Mouse (Mus musculus): ENCODE data around the gene Ccdc167. TPM values are rescaled to one million over a fixed set of nuclear protein-coding genes. Genes with fewer than 3 reads are reported as not detected.
A peak's percentile ranks its signal among the peaks of the same experiment; 100 is the strongest.

The Ccdc167 gene
- polyA plus RNA-seq, 1 experiment, result 14.5 TPM

DNA sequence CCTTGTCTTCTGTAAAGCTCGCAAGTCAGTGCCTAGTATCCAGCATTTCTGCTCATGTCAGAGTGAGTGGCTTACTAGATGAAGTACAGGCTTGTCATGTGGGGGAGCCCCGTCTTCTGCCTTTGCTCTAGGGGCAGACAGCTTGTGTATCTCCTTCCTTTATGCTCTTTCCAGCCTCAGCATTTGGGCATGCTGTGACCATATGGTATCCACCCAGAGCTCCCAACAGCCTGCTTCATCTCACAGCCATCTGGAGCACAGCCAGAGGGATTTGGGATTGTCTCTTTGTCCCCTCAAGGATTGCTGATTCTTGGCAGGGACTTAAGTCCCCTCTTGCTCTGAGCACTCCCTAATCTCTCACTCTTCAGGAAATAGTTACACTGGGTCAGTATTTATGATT, 36.7 kb downstream of the Ccdc167 start:
- H3K9ac ChIP-seq (ENCODE audit: low read depth, poor library complexity, severe bottlenecking), result no peak overlapping the region
- no peak overlapping the region for H3K27ac ChIP-seq (ENCODE audit: insufficient read depth, low read length)
- no peak overlapping the region for H3K4me3 ChIP-seq (ENCODE audit: low read depth, low read length)
- peaks cover 50% of the 10 kb centered on the region for H3K36me3 ChIP-seq (ENCODE audit: control insufficient read depth, insufficient read depth, low read length, poor library complexity, severe bottlenecking)
- no peaks in the 10 kb centered on the region for H3K9me3 ChIP-seq (replicated peaks; ENCODE audit: control insufficient read depth, insufficient read depth, low read length, poor library complexity, severe bottlenecking)
- no peaks in the 10 kb centered on the region for H3K27me3 ChIP-seq (ENCODE audit: control insufficient read depth, insufficient read depth, low read length, poor library complexity, severe bottlenecking)
- H3K4me1 ChIP-seq (ENCODE audit: control insufficient read depth, insufficient read depth, low read length), result peaks cover 3% of the 10 kb centered on the region
- TF ChIP-seq EP300 (IDR thresholded peaks at IDR 0.05; ENCODE audit: insufficient read depth, low read depth, low read length) (0 out of 2 replicates have a peak, but pooled peaks have one; percentile 18), POLR2A (IDR thresholded peaks at IDR 0.05; ENCODE audit: insufficient read depth, low read length) (no peak)

DNA sequence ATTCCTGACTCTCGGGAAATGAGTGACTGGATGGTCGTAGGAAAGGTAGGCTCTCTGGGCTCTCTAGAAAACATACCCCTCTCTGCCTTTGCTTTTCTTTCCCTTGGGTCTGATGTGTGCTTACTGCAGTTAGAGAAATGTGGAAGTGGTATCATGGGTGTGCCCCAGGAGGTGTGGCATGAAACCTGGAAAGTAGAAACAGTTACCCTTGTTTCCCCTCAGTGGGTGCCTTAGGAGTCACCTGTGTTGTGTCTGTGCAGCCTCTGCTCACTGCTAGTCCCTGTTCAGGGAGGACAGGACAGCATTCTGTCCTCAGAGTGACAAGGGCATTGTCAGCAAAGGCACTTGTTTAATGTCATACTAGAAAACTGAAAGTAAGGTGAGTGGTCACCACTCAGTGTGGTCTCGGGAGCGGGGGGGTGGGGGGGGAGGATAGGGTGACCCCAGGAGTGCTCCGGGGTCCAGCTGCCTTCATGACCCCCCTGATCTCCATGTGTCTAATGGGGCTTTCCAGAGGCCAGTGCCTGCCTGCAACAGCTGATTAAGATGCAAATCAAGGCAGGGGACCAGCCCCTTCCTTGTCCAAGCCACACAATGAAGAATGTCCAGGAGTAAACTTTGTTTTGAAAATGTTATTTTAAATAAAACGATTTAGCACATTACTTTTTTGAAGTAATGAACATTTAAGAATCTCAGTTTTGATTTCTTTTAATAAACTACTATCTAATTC, 37.6 kb downstream of the Ccdc167 start:
- H3K4me3 ChIP-seq (ENCODE audit: low read depth, low read length), result no peak overlapping the region
- H3K4me1 ChIP-seq (ENCODE audit: control insufficient read depth, insufficient read depth, low read length), result peaks cover 3% of the 10 kb centered on the region
- no peak overlapping the region for H3K9ac ChIP-seq (ENCODE audit: low read depth, poor library complexity, severe bottlenecking)
- no peaks in the 10 kb centered on the region for H3K9me3 ChIP-seq (replicated peaks; ENCODE audit: control insufficient read depth, insufficient read depth, low read length, poor library complexity, severe bottlenecking)
- H3K27ac ChIP-seq (ENCODE audit: insufficient read depth, low read length), result no peak overlapping the region
- no peaks in the 10 kb centered on the region for H3K27me3 ChIP-seq (ENCODE audit: control insufficient read depth, insufficient read depth, low read length, poor library complexity, severe bottlenecking)
- peaks cover 56% of the 10 kb centered on the region for H3K36me3 ChIP-seq (ENCODE audit: control insufficient read depth, insufficient read depth, low read length, poor library complexity, severe bottlenecking)
- TF ChIP-seq EP300 (IDR thresholded peaks at IDR 0.05; ENCODE audit: insufficient read depth, low read depth, low read length), result no peak
- no peak for TF ChIP-seq POLR2A (IDR thresholded peaks at IDR 0.05; ENCODE audit: insufficient read depth, low read length)
- no peak for TF ChIP-seq CTCF (IDR thresholded peaks at IDR 0.05; ENCODE audit: low read depth, low read length)

DNA sequence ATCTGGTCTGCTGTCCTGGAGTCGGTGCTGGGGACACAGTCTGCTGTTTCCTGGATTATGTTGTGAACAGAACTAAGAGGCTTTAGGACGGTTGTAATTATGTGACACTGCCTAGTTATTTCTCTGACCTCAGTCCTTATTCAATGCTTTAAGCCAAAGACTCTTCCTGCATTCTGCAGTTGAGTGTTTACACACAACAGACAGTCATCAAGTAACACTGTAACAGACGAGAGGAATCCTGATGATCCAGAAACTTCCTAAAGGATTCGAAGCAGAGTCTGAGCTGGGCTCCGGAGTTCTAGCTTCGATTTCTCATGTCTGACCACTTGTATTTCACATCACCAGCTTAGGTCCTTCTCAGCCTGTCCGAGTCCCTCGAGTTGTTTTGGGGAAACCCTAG, 38.3 kb downstream of the Ccdc167 start:
- no peaks in the 10 kb centered on the region for H3K9me3 ChIP-seq (replicated peaks; ENCODE audit: control insufficient read depth, insufficient read depth, low read length, poor library complexity, severe bottlenecking)
- peaks cover 60% of the 10 kb centered on the region for H3K36me3 ChIP-seq (ENCODE audit: control insufficient read depth, insufficient read depth, low read length, poor library complexity, severe bottlenecking)
- TF ChIP-seq POLR2A (IDR thresholded peaks at IDR 0.05; ENCODE audit: insufficient read depth, low read length) (no peak), EP300 (IDR thresholded peaks at IDR 0.05; ENCODE audit: insufficient read depth, low read depth, low read length) (no peak), CTCF (IDR thresholded peaks at IDR 0.05; ENCODE audit: low read depth, low read length) (no peak)

DNA sequence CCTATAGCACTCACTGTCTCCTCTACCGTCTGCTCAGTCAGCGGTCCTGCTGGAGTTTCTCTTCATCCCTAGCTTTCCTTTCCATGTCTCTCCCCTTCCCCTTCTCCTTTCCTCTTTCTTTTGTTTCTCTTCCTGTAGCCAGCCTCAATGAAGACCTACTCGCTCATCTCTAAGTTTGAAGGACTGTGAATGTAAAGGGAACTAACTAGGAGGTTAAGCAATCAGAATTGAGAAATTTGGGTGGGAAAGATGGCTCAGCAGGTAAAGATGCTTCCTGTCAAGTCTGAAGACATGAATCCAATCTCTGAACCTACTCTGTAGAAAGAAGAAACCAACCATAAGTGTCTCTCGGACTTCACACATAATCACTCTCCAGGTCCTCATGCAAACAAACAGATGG, 43.5 kb downstream of the Ccdc167 start:
- H3K9ac ChIP-seq (ENCODE audit: low read depth, poor library complexity, severe bottlenecking), result no peak overlapping the region
- no peaks in the 10 kb centered on the region for H3K27me3 ChIP-seq (ENCODE audit: control insufficient read depth, insufficient read depth, low read length, poor library complexity, severe bottlenecking)
- H3K27ac ChIP-seq (ENCODE audit: insufficient read depth, low read length), result no peak overlapping the region
- H3K36me3 ChIP-seq (ENCODE audit: control insufficient read depth, insufficient read depth, low read length, poor library complexity, severe bottlenecking), result peaks cover 45% of the 10 kb centered on the region
- peaks cover 1% of the 10 kb centered on the region for H3K4me1 ChIP-seq (ENCODE audit: control insufficient read depth, insufficient read depth, low read length)
- no peak for TF ChIP-seq CTCF (IDR thresholded peaks at IDR 0.05; ENCODE audit: low read depth, low read length)
- no peak for TF ChIP-seq POLR2A (IDR thresholded peaks at IDR 0.05; ENCODE audit: insufficient read depth, low read length)
- no peak for TF ChIP-seq EP300 (IDR thresholded peaks at IDR 0.05; ENCODE audit: insufficient read depth, low read depth, low read length)
- no peak overlapping the region for H3K4me3 ChIP-seq (ENCODE audit: low read depth, low read length)
- no peaks in the 10 kb centered on the region for H3K9me3 ChIP-seq (replicated peaks; ENCODE audit: control insufficient read depth, insufficient read depth, low read length, poor library complexity, severe bottlenecking)

More for the DNA sequence above, 38.3 kb downstream of the Ccdc167 start:
- Histone ChIP-seq H3K27me3 (ENCODE audit: control insufficient read depth, insufficient read depth, low read length, poor library complexity, severe bottlenecking) (no peaks in the 10 kb centered on the region), H3K9ac (ENCODE audit: low read depth, poor library complexity, severe bottlenecking) (no peak overlapping the region), H3K4me1 (ENCODE audit: control insufficient read depth, insufficient read depth, low read length) (peaks cover 3% of the 10 kb centered on the region), H3K4me3 (ENCODE audit: low read depth, low read length) (no peak overlapping the region), H3K27ac (ENCODE audit: insufficient read depth, low read length) (0 out of 2 replicates have a peak overlapping the region, but pooled peaks have one; percentile 41)

DNA sequence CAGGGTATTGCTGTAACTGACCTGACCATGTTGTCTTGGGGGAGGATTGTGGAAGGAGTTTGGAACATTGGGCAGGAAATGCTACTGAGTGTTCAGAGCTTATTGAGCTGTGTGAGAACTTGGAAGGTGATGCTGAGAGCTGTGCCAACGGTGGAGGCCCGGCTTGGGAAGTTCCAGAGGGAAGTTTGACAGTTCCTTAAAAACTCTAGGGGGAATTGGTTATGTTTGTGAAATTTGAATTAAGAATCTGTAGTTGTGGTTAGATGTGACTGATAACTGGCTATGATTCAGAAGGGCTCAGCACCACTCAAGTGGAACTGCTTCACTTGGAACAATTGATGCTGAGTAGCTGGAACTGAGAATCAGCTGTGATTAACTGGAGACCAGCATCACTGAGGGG, 45.8 kb downstream of the Ccdc167 start:
- TF ChIP-seq POLR2A (IDR thresholded peaks at IDR 0.05; ENCODE audit: insufficient read depth, low read length) (no peak), EP300 (IDR thresholded peaks at IDR 0.05; ENCODE audit: insufficient read depth, low read depth, low read length) (no peak), CTCF (IDR thresholded peaks at IDR 0.05; ENCODE audit: low read depth, low read length) (no peak)
- H3K36me3 ChIP-seq (ENCODE audit: control insufficient read depth, insufficient read depth, low read length, poor library complexity, severe bottlenecking), result peaks cover 31% of the 10 kb centered on the region
- no peaks in the 10 kb centered on the region for H3K27me3 ChIP-seq (ENCODE audit: control insufficient read depth, insufficient read depth, low read length, poor library complexity, severe bottlenecking)
- H3K9me3 ChIP-seq (replicated peaks; ENCODE audit: control insufficient read depth, insufficient read depth, low read length, poor library complexity, severe bottlenecking), result no peaks in the 10 kb centered on the region
- no peak overlapping the region for H3K9ac ChIP-seq (ENCODE audit: low read depth, poor library complexity, severe bottlenecking)
- no peaks in the 10 kb centered on the region for H3K4me1 ChIP-seq (ENCODE audit: control insufficient read depth, insufficient read depth, low read length)
- no peak overlapping the region for H3K4me3 ChIP-seq (ENCODE audit: low read depth, low read length)
- no peak overlapping the region for H3K27ac ChIP-seq (ENCODE audit: insufficient read depth, low read length)

DNA sequence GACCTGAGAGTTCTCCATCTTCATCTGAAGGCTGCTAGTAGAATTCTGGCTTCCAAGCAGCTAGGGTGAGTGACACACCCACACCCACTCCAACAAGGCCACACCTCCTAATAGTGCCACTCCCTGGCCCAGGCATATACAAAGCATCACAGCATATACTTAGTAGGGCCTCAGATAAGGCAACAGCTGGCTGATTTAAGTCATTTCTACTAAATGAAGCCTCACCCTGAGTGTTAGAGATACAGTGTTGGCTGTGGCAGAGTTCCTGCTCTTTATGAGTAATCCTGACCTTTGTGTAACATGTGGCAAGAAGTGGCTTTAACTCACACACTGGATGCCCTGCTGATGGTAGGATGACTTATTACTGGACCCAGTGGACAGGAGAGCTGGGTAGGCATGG, 46.9 kb downstream of the Ccdc167 start:
- H3K9me3 ChIP-seq (replicated peaks; ENCODE audit: control insufficient read depth, insufficient read depth, low read length, poor library complexity, severe bottlenecking), result no peaks in the 10 kb centered on the region
- no peaks in the 10 kb centered on the region for H3K4me1 ChIP-seq (ENCODE audit: control insufficient read depth, insufficient read depth, low read length)
- no peaks in the 10 kb centered on the region for H3K27me3 ChIP-seq (ENCODE audit: control insufficient read depth, insufficient read depth, low read length, poor library complexity, severe bottlenecking)
- H3K27ac ChIP-seq (ENCODE audit: insufficient read depth, low read length), result no peak overlapping the region
- no peak overlapping the region for H3K4me3 ChIP-seq (ENCODE audit: low read depth, low read length)
- H3K9ac ChIP-seq (ENCODE audit: low read depth, poor library complexity, severe bottlenecking), result no peak overlapping the region
- TF ChIP-seq POLR2A (IDR thresholded peaks at IDR 0.05; ENCODE audit: insufficient read depth, low read length) (no peak), EP300 (IDR thresholded peaks at IDR 0.05; ENCODE audit: insufficient read depth, low read depth, low read length) (no peak), CTCF (IDR thresholded peaks at IDR 0.05; ENCODE audit: low read depth, low read length) (no peak)
- H3K36me3 ChIP-seq (ENCODE audit: control insufficient read depth, insufficient read depth, low read length, poor library complexity, severe bottlenecking), result peaks cover 20% of the 10 kb centered on the region

Data from ES-Bruce4 (cell line).